Mouse (Mus musculus) ES-E14 (cell line): ENCODE data around the gene Gm26657.

Experiments
- CHD2 ChIP-seq: IDR thresholded peaks from 2 replicates; pipeline ENCODE4 v1.6.1; 2014; ENCODE audit warnings: mild to moderate bottlenecking, low read depth, low read length, inconsistent platforms
- HCFC1 ChIP-seq: IDR thresholded peaks from 2 replicates; pipeline ENCODE4 v1.6.1; 2012; ENCODE audit warnings: low read length, inconsistent platforms, borderline replicate concordance; ENCODE audit not compliant: insufficient read depth
- MAFK ChIP-seq: IDR thresholded peaks from 2 replicates; pipeline ENCODE4 v1.6.1; 2014; ENCODE audit warnings: mild to moderate bottlenecking, low read depth, low read length, inconsistent platforms; ENCODE audit not compliant: insufficient read depth
- ZC3H11A ChIP-seq: IDR thresholded peaks from 2 replicates; pipeline ENCODE4 v1.6.1; 2012; ENCODE audit warnings: low read depth, mild to moderate bottlenecking, inconsistent platforms, low read length, borderline replicate concordance
- ZNF384 ChIP-seq: IDR thresholded peaks from 2 replicates; pipeline ENCODE4 v1.6.1; 2012; ENCODE audit warnings: low read depth, low read length, inconsistent platforms

- TF ChIP-seq ZNF384 (no peak), HCFC1 (no peak), MAFK (no peak), CHD2 (no peak), ZC3H11A (no peak)
Measured at GRCm38 (mm10) chr4:56723237-56723636, 16.6 kb upstream of the Gm26657 start.
